Mouse (Mus musculus): ENCODE measurements around the gene Gm21818. TPM values are rescaled to one million over a fixed set of nuclear protein-coding genes. Genes with fewer than 3 reads are reported as not detected.
"Not testable (repeated sequence)": the region's sequence is repeated elsewhere in the genome, so short reads cannot be mapped to it uniquely, and the experiment has no call there.

Gm21818 gene
- not detected in 2 replicates for polyA plus RNA-seq (2015; fragmentation: Nextera tagmentation; extraction: Ambion mirVana)

DNA sequence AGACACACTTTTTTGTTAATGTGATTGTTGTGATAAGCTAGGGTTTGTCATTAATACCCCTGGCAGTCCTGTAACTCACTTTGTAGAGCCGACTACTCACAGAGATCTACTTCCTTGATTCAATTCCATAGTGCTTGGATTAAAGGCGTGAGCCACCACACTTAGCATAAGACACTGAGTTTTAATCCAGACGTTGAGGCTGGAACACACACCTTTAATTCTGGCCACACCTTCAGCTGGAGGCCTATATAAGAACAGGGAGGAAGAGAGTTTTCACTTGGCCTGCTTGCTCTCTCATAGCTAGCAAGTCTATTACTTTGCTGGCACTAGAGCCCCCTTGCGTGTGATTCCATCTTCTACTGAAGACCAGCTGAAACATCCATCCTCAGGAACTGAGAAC lies at the start of gene Gm21818:
TSS of gene Gm21818 (plus strand) at position 301 of the 400 bp plus-strand sequence.
- not testable (repeated sequence) for ATAC-seq; H3K36me3 ChIP-seq (ENCODE audit: control insufficient read depth, insufficient read depth, low read length); H3K27ac ChIP-seq (ENCODE audit: low read length); H3K9ac ChIP-seq (ENCODE audit: low read depth, low read length); H3K27me3 ChIP-seq (ENCODE audit: control insufficient read depth, insufficient read depth, low read depth, low read length); H3K4me2 ChIP-seq (ENCODE audit: low read length); H3K9me3 ChIP-seq (replicated peaks; ENCODE audit: control insufficient read depth, low read length, poor library complexity, severe bottlenecking); H3K4me3 ChIP-seq (ENCODE audit: low read depth, low read length); H3K4me1 ChIP-seq (ENCODE audit: control insufficient read depth, insufficient read depth, low read length)
- 63% methylated on average over 4 of the region's 4 CpGs for WGBS

DNA sequence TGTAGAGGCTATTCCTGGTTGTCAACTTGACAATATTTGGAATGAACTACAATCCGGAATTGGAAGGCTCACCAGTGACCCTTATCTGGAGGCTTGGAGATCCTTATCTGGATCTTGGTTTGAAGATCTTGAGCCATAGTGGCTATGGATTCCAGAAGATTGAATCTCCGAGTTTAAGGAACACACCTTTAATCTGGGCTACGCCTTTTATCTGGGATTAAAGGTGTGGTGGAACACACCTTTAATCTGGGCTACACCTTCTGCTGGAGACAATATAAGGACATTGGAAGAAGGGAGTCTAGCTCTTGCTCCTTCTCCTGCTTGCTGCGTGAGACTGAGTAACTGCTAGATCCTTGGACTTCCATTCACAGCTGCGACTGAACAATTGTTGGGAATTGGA lies 32.3 kb upstream of the Gm21818 start, which contains the start of gene Gm20767:
TSS of gene Gm20767 (plus strand) at position 301 of the 400 bp plus-strand sequence.
- whole genome bisulfite sequencing = 93% methylated on average over 1 of the region's 5 CpGs
- H3K9ac ChIP-seq (ENCODE audit: low read depth, low read length); H3K4me1 ChIP-seq (ENCODE audit: control insufficient read depth, insufficient read depth, low read length); ATAC-seq; H3K4me2 ChIP-seq (ENCODE audit: low read length); H3K36me3 ChIP-seq (ENCODE audit: control insufficient read depth, insufficient read depth, low read length); H3K9me3 ChIP-seq (replicated peaks; ENCODE audit: control insufficient read depth, low read length, poor library complexity, severe bottlenecking); H3K27ac ChIP-seq (ENCODE audit: low read length); H3K27me3 ChIP-seq (ENCODE audit: control insufficient read depth, insufficient read depth, low read depth, low read length); H3K4me3 ChIP-seq (ENCODE audit: low read depth, low read length): not testable (repeated sequence)

DNA sequence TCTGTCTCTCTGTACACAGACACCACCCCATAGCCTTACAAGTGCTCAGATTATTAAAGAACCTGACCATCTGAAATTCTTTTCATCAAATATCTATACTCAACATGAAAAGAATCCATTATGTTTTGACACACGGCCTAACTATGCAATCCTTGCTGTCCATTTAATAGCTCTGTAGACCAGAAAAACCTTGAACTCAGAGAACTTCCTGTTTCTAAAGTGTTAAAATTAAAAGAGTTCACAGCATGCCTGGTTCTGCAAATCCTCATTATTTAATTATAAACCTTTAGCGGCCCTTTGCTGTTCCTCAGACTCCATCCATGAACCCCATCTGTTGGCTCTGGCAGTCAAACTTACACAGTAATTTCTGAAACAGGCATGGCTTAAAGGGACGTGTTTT lies 29.9 kb upstream of the Gm21818 start:
- ATAC-seq; H3K9ac ChIP-seq (ENCODE audit: low read depth, low read length); H3K4me1 ChIP-seq (ENCODE audit: control insufficient read depth, insufficient read depth, low read length); H3K36me3 ChIP-seq (ENCODE audit: control insufficient read depth, insufficient read depth, low read length); H3K4me2 ChIP-seq (ENCODE audit: low read length); H3K9me3 ChIP-seq (replicated peaks; ENCODE audit: control insufficient read depth, low read length, poor library complexity, severe bottlenecking); H3K27me3 ChIP-seq (ENCODE audit: control insufficient read depth, insufficient read depth, low read depth, low read length); H3K27ac ChIP-seq (ENCODE audit: low read length); H3K4me3 ChIP-seq (ENCODE audit: low read depth, low read length): not testable (repeated sequence)
- WGBS = 80% methylated on average over 2 of the region's 3 CpGs

DNA sequence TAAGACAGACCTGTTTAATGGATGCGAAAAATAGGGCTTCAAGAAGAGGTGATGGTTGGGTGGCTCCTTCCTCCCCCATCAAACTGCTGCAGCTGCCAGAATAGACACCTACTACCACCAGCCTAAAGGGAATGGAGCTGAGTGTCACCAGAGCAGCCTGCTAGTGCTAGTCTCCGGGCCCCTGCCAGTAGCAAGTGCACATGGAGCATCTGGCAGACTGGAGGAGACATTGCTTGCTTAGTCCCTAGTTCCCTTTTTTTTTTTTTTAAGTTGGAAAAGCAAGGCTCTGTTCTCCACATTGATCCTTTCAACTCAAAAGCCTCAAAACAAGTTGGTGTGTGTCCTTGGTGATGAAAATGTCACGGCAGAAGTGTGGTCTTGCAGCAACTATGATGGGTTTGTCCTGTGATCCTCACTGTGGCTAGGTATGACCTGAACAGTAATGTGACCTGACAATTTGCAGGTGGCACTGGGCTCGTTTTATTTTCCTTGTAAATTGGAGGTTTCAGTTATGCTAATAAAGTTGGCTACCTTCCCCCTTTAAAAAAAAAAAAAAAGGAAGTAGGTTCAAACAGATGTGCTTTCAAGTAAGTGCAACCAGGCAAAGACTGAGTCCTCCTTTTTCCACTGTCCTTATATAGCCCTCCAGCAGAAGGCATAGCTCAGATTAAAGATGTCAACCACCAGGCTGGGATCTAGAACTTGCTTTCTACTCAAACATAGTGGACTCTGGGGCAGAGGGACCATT lies 22.4 kb upstream of the Gm21818 start:
- not testable (repeated sequence) for H3K4me1 ChIP-seq (ENCODE audit: control insufficient read depth, insufficient read depth, low read length); H3K4me3 ChIP-seq (ENCODE audit: low read depth, low read length); H3K9ac ChIP-seq (ENCODE audit: low read depth, low read length); H3K9me3 ChIP-seq (replicated peaks; ENCODE audit: control insufficient read depth, low read length, poor library complexity, severe bottlenecking); H3K36me3 ChIP-seq (ENCODE audit: control insufficient read depth, insufficient read depth, low read length); ATAC-seq; H3K4me2 ChIP-seq (ENCODE audit: low read length); H3K27me3 ChIP-seq (ENCODE audit: control insufficient read depth, insufficient read depth, low read depth, low read length); H3K27ac ChIP-seq (ENCODE audit: low read length)
- WGBS = 66% methylated on average over 3 of the region's 4 CpGs

DNA sequence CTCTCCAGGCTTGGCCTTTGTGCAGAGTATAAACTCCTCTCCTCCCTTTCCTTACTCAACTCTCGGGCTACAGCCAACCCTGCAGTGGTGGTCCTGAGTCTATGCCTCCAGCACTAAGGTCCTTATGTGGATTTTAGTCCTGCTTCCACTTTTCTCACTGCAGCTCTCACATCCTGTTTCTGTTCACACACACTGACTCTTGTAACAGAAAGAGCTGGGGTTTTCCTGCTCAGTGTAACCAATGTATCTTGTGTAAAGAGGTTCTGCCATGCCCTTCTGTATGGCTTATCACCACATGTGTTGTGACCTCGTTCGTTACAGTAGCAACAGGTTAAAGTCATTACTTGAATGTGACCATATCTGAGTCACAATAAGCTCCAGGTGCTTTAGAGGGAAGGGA lies 21.6 kb upstream of the Gm21818 start:
- H3K27ac ChIP-seq (ENCODE audit: low read length); H3K4me1 ChIP-seq (ENCODE audit: control insufficient read depth, insufficient read depth, low read length); H3K36me3 ChIP-seq (ENCODE audit: control insufficient read depth, insufficient read depth, low read length); H3K27me3 ChIP-seq (ENCODE audit: control insufficient read depth, insufficient read depth, low read depth, low read length); H3K9ac ChIP-seq (ENCODE audit: low read depth, low read length); ATAC-seq; H3K4me3 ChIP-seq (ENCODE audit: low read depth, low read length); H3K9me3 ChIP-seq (replicated peaks; ENCODE audit: control insufficient read depth, low read length, poor library complexity, severe bottlenecking); H3K4me2 ChIP-seq (ENCODE audit: low read length): not testable (repeated sequence)
- WGBS = 64% methylated on average over 3 of the region's 3 CpGs

DNA sequence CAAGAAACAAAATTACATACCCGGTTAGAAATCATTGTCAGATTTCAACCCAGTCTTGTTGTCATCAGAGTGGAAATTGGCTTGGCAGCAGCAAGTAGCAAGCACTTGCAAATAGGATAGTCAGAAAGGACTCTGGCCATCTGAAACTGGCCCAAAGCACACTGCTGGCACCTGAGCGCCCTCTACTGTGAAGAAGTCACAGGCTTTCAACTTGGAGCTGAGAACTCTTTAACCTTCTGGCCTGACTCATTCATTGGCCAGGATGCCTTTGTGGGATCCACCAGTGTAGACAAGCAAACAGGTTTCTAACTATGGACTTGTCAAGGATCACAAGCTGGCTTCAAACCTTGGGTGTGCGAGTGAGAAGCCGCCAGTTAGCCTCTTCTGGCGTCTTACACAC lies 3.9 kb upstream of the Gm21818 start:
- not testable (repeated sequence) for H3K27me3 ChIP-seq (ENCODE audit: control insufficient read depth, insufficient read depth, low read depth, low read length); H3K9me3 ChIP-seq (replicated peaks; ENCODE audit: control insufficient read depth, low read length, poor library complexity, severe bottlenecking); ATAC-seq; H3K4me3 ChIP-seq (ENCODE audit: low read depth, low read length); H3K27ac ChIP-seq (ENCODE audit: low read length); H3K4me2 ChIP-seq (ENCODE audit: low read length); H3K9ac ChIP-seq (ENCODE audit: low read depth, low read length); H3K36me3 ChIP-seq (ENCODE audit: control insufficient read depth, insufficient read depth, low read length); H3K4me1 ChIP-seq (ENCODE audit: control insufficient read depth, insufficient read depth, low read length)
- WGBS = 59% methylated on average over 5 of the region's 5 CpGs

DNA sequence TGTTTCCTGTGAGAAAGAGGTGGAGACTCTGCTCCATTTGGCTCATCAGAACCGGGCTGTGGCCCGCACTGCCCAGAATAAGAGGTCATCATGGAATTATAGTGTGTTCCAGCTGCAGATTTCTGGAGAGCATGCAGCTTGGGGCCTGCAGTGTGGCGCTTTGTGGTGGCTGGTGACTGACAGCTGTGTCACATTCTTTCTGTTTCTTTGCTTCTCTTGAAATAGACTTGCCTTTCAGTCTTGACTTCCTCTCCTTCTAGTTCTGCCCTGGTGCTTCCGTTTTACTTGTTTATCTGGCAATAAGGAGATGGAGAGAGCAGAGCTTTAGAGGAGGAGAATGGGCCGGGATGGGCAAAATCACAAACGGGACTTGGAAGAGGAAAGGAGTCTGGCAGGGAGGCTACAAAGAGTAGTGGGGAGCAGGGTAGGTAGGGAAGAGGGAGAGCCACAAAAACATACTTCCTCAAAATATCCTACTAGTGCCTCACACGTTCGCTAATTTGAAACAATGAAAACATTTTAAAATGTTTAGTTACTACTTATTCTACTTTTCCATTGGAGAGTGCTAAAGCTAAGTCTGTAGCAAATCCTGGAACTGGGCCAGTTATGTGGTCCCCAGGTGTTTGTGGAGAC lies 24.1 kb downstream of the Gm21818 start:
- H3K27ac ChIP-seq (ENCODE audit: low read length); H3K4me1 ChIP-seq (ENCODE audit: control insufficient read depth, insufficient read depth, low read length); ATAC-seq; H3K36me3 ChIP-seq (ENCODE audit: control insufficient read depth, insufficient read depth, low read length); H3K9me3 ChIP-seq (replicated peaks; ENCODE audit: control insufficient read depth, low read length, poor library complexity, severe bottlenecking); H3K4me3 ChIP-seq (ENCODE audit: low read depth, low read length); H3K4me2 ChIP-seq (ENCODE audit: low read length); H3K9ac ChIP-seq (ENCODE audit: low read depth, low read length); H3K27me3 ChIP-seq (ENCODE audit: control insufficient read depth, insufficient read depth, low read depth, low read length): not testable (repeated sequence)
- 86% methylated on average over 7 of the region's 8 CpGs for WGBS

DNA sequence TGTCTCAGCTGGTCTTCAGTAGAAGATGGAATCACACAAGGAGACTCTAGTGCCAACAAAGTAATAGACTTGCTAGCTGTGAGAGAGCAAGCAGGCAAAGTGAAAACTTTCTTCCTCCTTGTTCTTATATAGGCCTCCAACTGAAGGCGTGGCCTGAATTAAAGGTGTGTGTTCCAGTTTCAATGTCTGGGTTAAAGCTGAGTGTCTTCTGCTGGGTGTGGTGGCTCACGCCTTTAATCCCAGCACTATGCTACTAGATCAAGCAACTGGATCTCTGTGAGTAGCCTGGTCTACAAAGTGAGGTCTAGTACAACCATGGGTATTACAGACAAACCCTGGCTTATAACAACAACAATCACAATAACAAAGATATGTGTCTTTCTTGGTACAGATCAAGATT lies 43.6 kb downstream of the Gm21818 start, which contains the start of gene Gm21762:
TSS of gene Gm21762 (minus strand) at position 101 of the 400 bp plus-strand sequence.
- H3K9ac ChIP-seq (ENCODE audit: low read depth, low read length); H3K4me3 ChIP-seq (ENCODE audit: low read depth, low read length); ATAC-seq; H3K4me1 ChIP-seq (ENCODE audit: control insufficient read depth, insufficient read depth, low read length); H3K27ac ChIP-seq (ENCODE audit: low read length); H3K4me2 ChIP-seq (ENCODE audit: low read length); H3K36me3 ChIP-seq (ENCODE audit: control insufficient read depth, insufficient read depth, low read length); H3K9me3 ChIP-seq (replicated peaks; ENCODE audit: control insufficient read depth, low read length, poor library complexity, severe bottlenecking); H3K27me3 ChIP-seq (ENCODE audit: control insufficient read depth, insufficient read depth, low read depth, low read length): not testable (repeated sequence)
- WGBS = no CpG with 5 or more reads among the region's 2 CpGs

DNA sequence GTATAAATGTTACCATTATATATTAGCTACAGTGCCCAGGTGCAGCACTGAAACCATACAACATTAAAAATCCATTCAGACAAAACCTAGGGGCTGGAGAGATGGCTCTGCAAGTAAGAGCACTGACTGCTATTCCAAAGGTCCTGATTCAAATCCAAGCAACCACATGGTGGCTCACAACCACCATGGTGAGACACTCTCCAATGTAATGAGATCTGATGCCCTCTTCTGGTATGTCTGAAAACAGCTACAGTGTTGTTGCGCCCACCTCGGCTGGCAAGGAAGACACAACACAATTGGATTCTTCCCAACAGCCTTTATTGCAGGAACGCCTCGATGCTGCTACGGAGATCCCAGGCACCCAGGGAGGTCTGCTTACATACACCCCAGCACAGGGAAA lies 48.7 kb downstream of the Gm21818 start:
- H3K36me3 ChIP-seq (ENCODE audit: control insufficient read depth, insufficient read depth, low read length); H3K4me3 ChIP-seq (ENCODE audit: low read depth, low read length); H3K9me3 ChIP-seq (replicated peaks; ENCODE audit: control insufficient read depth, low read length, poor library complexity, severe bottlenecking); H3K27me3 ChIP-seq (ENCODE audit: control insufficient read depth, insufficient read depth, low read depth, low read length); H3K4me1 ChIP-seq (ENCODE audit: control insufficient read depth, insufficient read depth, low read length); H3K9ac ChIP-seq (ENCODE audit: low read depth, low read length); H3K27ac ChIP-seq (ENCODE audit: low read length); H3K4me2 ChIP-seq (ENCODE audit: low read length); ATAC-seq: not testable (repeated sequence)
- 77% methylated on average over 5 of the region's 5 CpGs for WGBS

Data from midbrain, embryonic 16.5 days (tissue).